Mouse (Mus musculus) CH12.LX (cell line): Measurements from ENCODE around the gene Ubl3. TPM values are rescaled to one million over a fixed set of nuclear protein-coding genes. Genes with fewer than 3 reads are reported as not detected.
A peak's percentile ranks its signal among the peaks of the same experiment; 100 is the strongest.

Source experiments
- DNase-seq: peaks from one replicate; pipeline ENCODE4 v3.0.0-alpha.2; 2013; ENCODE audit errors: extremely low read depth
- H3K27ac ChIP-seq: 2 replicates; pipeline ENCODE4 v1.5.1; 2012; ENCODE audit warnings: low read depth, mild to moderate bottlenecking, control low read depth, moderate library complexity; ENCODE audit not compliant: insufficient read depth
- H3K27me3 ChIP-seq: replicated peaks from 2 replicates; pipeline ENCODE3; 2012; ENCODE audit warnings: inconsistent platforms
- H3K36me3 ChIP-seq, 2 experiments: replicated peaks in 1 of 2; 2 replicates each; pipeline versions ENCODE3 to v1.6.1; 2012; ENCODE audit warnings: inconsistent platforms in 1 of 2, low read length in 1 of 2, mild to moderate bottlenecking in 1 of 2, mixed read lengths in 1 of 2, moderate library complexity in 1 of 2; ENCODE audit not compliant: control insufficient read depth in 1 of 2, insufficient read depth in 1 of 2
- H3K4me1 ChIP-seq, 2 experiments: 2 replicates each; pipeline ENCODE4 v1.6.1; 2012; ENCODE audit warnings: inconsistent platforms in 1 of 2, moderate library complexity in 1 of 2; ENCODE audit not compliant: insufficient read depth in 2 of 2, control insufficient read depth in 1 of 2
- H3K4me2 ChIP-seq: 2 replicates; pipeline ENCODE4 v1.6.1; 2012; ENCODE audit warnings: low read depth, mild to moderate bottlenecking, control low read depth; ENCODE audit not compliant: poor library complexity, insufficient read depth, severe bottlenecking
- H3K4me3 ChIP-seq, 3 experiments: fragments of 150-350 bp in 1 of 3; sonication (generic) in 1 of 3; replicated peaks in 1 of 3; 2 replicates each; pipeline versions ENCODE3 to v1.5.1; 2011 to 2012; ENCODE audit warnings: low read depth in 2 of 3, low read length in 2 of 3, mild to moderate bottlenecking in 2 of 3, moderate library complexity in 2 of 3, control low read depth in 1 of 3, improper control_type of control experiment in 1 of 3, inconsistent platforms in 1 of 3, mixed read lengths in 1 of 3; ENCODE audit not compliant: poor library complexity in 1 of 3
- H3K79me2 ChIP-seq: replicated peaks from 2 replicates; pipeline ENCODE4 v1.6.1; 2012; ENCODE audit warnings: mild to moderate bottlenecking, moderate library complexity; ENCODE audit not compliant: control insufficient read depth, poor library complexity, insufficient read depth, severe bottlenecking; ENCODE audit errors: extremely low read depth
- H3K9ac ChIP-seq: 2 replicates; pipeline ENCODE4 v1.6.1; 2012; ENCODE audit warnings: low read depth, mild to moderate bottlenecking, control low read depth, moderate library complexity; ENCODE audit not compliant: insufficient read depth
- H3K9me3 ChIP-seq: replicated peaks from 2 replicates; pipeline ENCODE3; 2012; ENCODE audit warnings: low read length, inconsistent platforms, mixed read lengths
- CHD1 ChIP-seq: IDR thresholded peaks from 2 replicates; pipeline ENCODE4 v1.6.1; 2012; ENCODE audit warnings: low read depth, low read length, improper control_type of control experiment, inconsistent platforms
- CTCF ChIP-seq, 2 experiments: IDR thresholded peaks in 1 of 2; conservative IDR thresholded peaks in 1 of 2; 2 replicates each; pipeline ENCODE4 v1.5.1; 2011 to 2012; ENCODE audit warnings: low read depth in 2 of 2, low read length in 2 of 2, improper control_type of control experiment in 1 of 2, inconsistent platforms in 1 of 2, mild to moderate bottlenecking in 1 of 2, moderate library complexity in 1 of 2
- ELF1 ChIP-seq: IDR thresholded peaks from 2 replicates; pipeline ENCODE4 v1.6.1; 2014; ENCODE audit warnings: low read depth, mild to moderate bottlenecking, inconsistent platforms, low read length, improper control_type of control experiment
- EP300 ChIP-seq: IDR thresholded peaks from 2 replicates; pipeline ENCODE4 v1.6.1; 2011; ENCODE audit warnings: low read length, improper control_type of control experiment
- ETS1 ChIP-seq: conservative IDR thresholded peaks from 2 replicates; pipeline ENCODE4 v1.6.1; 2012; ENCODE audit warnings: low read depth, mild to moderate bottlenecking, inconsistent platforms, low read length, improper control_type of control experiment, moderate library complexity
- GABPA ChIP-seq: IDR thresholded peaks from 2 replicates; pipeline ENCODE4 v1.6.1; 2012; ENCODE audit warnings: low read depth, low read length, improper control_type of control experiment, inconsistent platforms; ENCODE audit not compliant: insufficient replicate concordance
- IRF4 ChIP-seq: IDR thresholded peaks from 2 replicates; pipeline ENCODE4 v1.6.1; 2014; ENCODE audit warnings: low read depth, mild to moderate bottlenecking, inconsistent platforms, low read length, improper control_type of control experiment
- JUND ChIP-seq: conservative IDR thresholded peaks from 2 replicates; pipeline ENCODE4 v1.6.1; 2011; ENCODE audit warnings: low read depth, low read length, improper control_type of control experiment
- KAT2A ChIP-seq: IDR thresholded peaks from 2 replicates; pipeline ENCODE4 v1.6.1; 2012; ENCODE audit warnings: low read length, improper control_type of control experiment, inconsistent platforms; ENCODE audit not compliant: insufficient replicate concordance
- MAFK ChIP-seq: IDR thresholded peaks from 2 replicates; pipeline ENCODE4 v1.6.1; 2011; ENCODE audit warnings: low read length, improper control_type of control experiment; ENCODE audit not compliant: insufficient replicate concordance
- MAX ChIP-seq: IDR thresholded peaks from 2 replicates; pipeline ENCODE4 v1.6.1; 2011; ENCODE audit warnings: low read length, improper control_type of control experiment
- MEF2A ChIP-seq: IDR thresholded peaks from 2 replicates; pipeline ENCODE4 v1.6.1; 2014; ENCODE audit warnings: low read depth, mild to moderate bottlenecking, inconsistent platforms, low read length, improper control_type of control experiment, borderline replicate concordance
- MXI1 ChIP-seq: IDR thresholded peaks from 2 replicates; pipeline ENCODE4 v1.6.1; 2011; ENCODE audit warnings: mild to moderate bottlenecking, low read depth, low read length, improper control_type of control experiment
- MYC ChIP-seq: IDR thresholded peaks from 2 replicates; pipeline ENCODE4 v1.6.1; 2011; ENCODE audit warnings: low read depth, mild to moderate bottlenecking, improper control_type of control experiment, low read length
- NELFE ChIP-seq: IDR thresholded peaks from 2 replicates; pipeline ENCODE4 v1.6.1; 2011; ENCODE audit warnings: low read depth, low read length, improper control_type of control experiment
- NRF1 ChIP-seq: IDR thresholded peaks from 2 replicates; pipeline ENCODE4 v1.6.1; 2014; ENCODE audit warnings: low read depth, mild to moderate bottlenecking, inconsistent platforms, low read length, improper control_type of control experiment, moderate library complexity
- PAX5 ChIP-seq: IDR thresholded peaks from 2 replicates; pipeline ENCODE4 v1.6.1; 2012; ENCODE audit warnings: low read length, inconsistent platforms, mixed read lengths
- RAD21 ChIP-seq: IDR thresholded peaks from 2 replicates; pipeline ENCODE4 v1.6.1; 2011; ENCODE audit warnings: low read depth, mild to moderate bottlenecking, low read length, improper control_type of control experiment, moderate library complexity
- RCOR1 ChIP-seq: conservative IDR thresholded peaks from 2 replicates; pipeline ENCODE4 v1.6.1; 2012; ENCODE audit warnings: low read depth, mild to moderate bottlenecking, inconsistent platforms, low read length, improper control_type of control experiment
- SIN3A ChIP-seq: IDR thresholded peaks from 2 replicates; pipeline ENCODE4 v1.6.1; 2012; ENCODE audit warnings: low read length, improper control_type of control experiment, inconsistent platforms
- SMC3 ChIP-seq: IDR thresholded peaks from 2 replicates; pipeline ENCODE4 v1.6.1; 2011; ENCODE audit warnings: low read depth, low read length, improper control_type of control experiment
- UBTF ChIP-seq: IDR thresholded peaks from 2 replicates; pipeline ENCODE4 v1.6.1; 2012; ENCODE audit warnings: low read depth, mild to moderate bottlenecking, inconsistent platforms, low read length, improper control_type of control experiment, moderate library complexity
- USF1 ChIP-seq: IDR thresholded peaks from 2 replicates; pipeline ENCODE4 v1.6.1; 2014; ENCODE audit warnings: low read depth, mild to moderate bottlenecking, inconsistent platforms, low read length, improper control_type of control experiment
- USF2 ChIP-seq: conservative IDR thresholded peaks from 2 replicates; pipeline ENCODE4 v1.6.1; 2011; ENCODE audit warnings: low read depth, low read length, improper control_type of control experiment
- ZC3H11A ChIP-seq: IDR thresholded peaks from 2 replicates; pipeline ENCODE4 v1.6.1; 2012; ENCODE audit warnings: low read depth, mild to moderate bottlenecking, inconsistent platforms, low read length, improper control_type of control experiment
- ZMIZ1 ChIP-seq: IDR thresholded peaks from 2 replicates; pipeline ENCODE4 v1.6.1; 2012; ENCODE audit warnings: low read depth, mild to moderate bottlenecking, inconsistent platforms, low read length, improper control_type of control experiment
- dilution Hi-C: fragments of 300-500 bp; cut with MboI; formaldehyde crosslinking; loops from 2 replicates; pipeline ENCODE4 v1.14.3; 2020; ENCODE audit warnings: low sequenced_read_pairs; ENCODE audit not compliant: extremely low pct_unique_long_range_greater_than_20kb, extremely low pct_ligation_motif_present
- in situ Hi-C: fragments of 300-500 bp; cut with MboI; formaldehyde crosslinking; loops from 3 replicates; pipeline ENCODE4 v1.14.3; 2019; ENCODE audit warnings: low sequenced_read_pairs, low pct_ligation_motif_present, low pct_unique_long_range_greater_than_20kb, mixed read lengths
- polyA plus RNA-seq: library from polyadenylated mRNA; unstranded; fragments of >175 nt; gene quantifications from 2 replicates; pipeline ENCODE4 v1.2.1, GENCODE M21; 2012; ENCODE audit warnings: low read depth; ENCODE audit not compliant: insufficient read length
- total RNA-seq, 2 experiments: library from RNA; depleted of rRNA; stranded (reverse); fragments of 300-350 nt in 1 of 2; fragments of >200 nt in 1 of 2; gene quantifications; 2 replicates each; pipeline ENCODE4 v1.2.3; 2012 to 2014

Gene Ubl3
- total and polyA plus RNA-seq, 3 experiments = 46.9 to 83.3 (median 81.8) TPM

DNA sequence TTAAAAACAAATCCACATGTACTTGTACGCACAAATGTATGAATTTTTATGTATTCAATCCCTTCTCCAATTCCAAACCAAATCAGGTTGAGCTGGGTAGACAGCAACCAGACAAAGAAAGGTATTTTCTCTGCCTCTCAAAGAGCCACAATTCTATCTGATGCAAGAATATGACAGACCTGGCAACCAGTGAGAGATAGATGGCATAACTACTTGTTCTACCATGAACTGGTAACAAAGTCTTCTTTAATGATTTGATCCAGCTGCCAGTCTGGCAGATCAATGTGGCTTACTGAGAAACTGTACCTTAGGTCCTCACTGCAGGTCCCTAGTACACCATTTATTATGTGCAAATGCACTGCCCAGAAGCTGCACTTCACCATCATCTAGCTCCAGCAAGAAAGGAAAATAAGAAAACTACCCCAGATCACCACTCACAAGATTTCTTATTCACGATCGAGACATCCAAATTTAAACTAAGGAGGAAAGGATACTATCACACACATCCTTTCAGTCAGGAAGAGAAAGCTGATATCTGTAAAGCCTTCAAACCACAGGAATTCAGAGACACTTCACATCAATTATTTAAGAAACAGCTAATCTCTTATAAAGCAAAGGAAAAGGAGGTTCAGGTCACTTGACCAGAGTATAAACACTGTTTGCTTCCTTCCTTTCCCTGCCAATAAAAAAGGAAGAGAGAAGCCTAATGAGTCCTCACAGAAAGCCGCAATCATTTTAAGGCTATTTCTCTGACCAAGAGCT, 16.7 kb downstream of the Ubl3 start:
- no peaks in the 10 kb centered on the region for H3K27me3 ChIP-seq
- H3K79me2 ChIP-seq = peaks cover 85% of the 10 kb centered on the region
- H3K9me3 ChIP-seq = no peaks in the 10 kb centered on the region
- DNase-seq = no peak
- H3K4me3 ChIP-seq = no peak overlapping the region
- TF ChIP-seq SIN3A (no peak), USF2 (no peak), ZC3H11A (no peak), ELF1 (no peak), IRF4 (no peak), GABPA (no peak), NELFE (no peak), SMC3 (no peak), MXI1 (no peak), CTCF (conservative IDR thresholded peaks at IDR 0.05 in 1 of 2, IDR thresholded peaks at IDR 0.05 in 1 of 2; ENCODE audit: low read depth in 2 of 2, low read length in 2 of 2) (no peak), EP300 (no peak), RAD21 (no peak), RCOR1 (no peak), MAFK (no peak), ZMIZ1 (no peak), MAX (no peak), KAT2A (no peak), UBTF (no peak)
- no peak overlapping the region for H3K4me2 ChIP-seq
- dilution Hi-C loops = no loop called here
- in situ Hi-C loops = no loop called here
- H3K36me3 ChIP-seq = peaks cover 0 to 9% of the 10 kb centered on the region in 2 experiments
- no peak overlapping the region for H3K27ac ChIP-seq
- no peak overlapping the region; the same call in 1 of the 2 replicates for H3K9ac ChIP-seq
- peaks cover 10 to 86% of the 10 kb centered on the region in 2 experiments; a peak in 3 of 4 replicates for H3K4me1 ChIP-seq

DNA sequence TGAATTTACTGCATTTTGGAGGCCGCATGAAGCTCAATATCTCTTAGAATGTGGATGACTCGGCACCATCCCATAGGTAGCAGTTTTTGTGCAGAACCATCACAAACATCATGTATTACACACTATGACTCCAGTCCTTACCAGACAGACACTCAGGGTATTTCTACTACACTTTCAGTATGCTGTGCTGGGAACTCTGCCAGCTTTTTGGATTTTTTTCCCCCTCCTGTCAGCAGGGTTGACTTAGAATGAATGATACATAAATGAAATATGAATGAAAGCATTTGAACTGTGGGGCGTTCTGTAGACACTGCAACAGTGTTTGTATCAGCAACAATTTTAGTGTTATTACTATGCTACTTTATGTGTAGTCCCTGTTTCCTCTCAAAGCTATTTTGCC, 17.9 kb downstream of the Ubl3 start:
- dilution Hi-C loops (no loop called here), in situ Hi-C loops (no loop called here)
- Histone ChIP-seq H3K4me2 (peak overlapping the region; percentile 75; the same call in 1 of the 2 replicates), H3K79me2 (peaks cover 78% of the 10 kb centered on the region), H3K4me3 (no peak overlapping the region), H3K27ac (peak overlapping the region; percentile 63), H3K9ac (peak overlapping the region; percentile 60), H3K36me3 (peaks cover 0 to 12% of the 10 kb centered on the region in 2 experiments), H3K27me3 (no peaks in the 10 kb centered on the region), H3K4me1 (peaks cover 10 to 80% of the 10 kb centered on the region in 2 experiments; a peak in 3 of 4 replicates), H3K9me3 (no peaks in the 10 kb centered on the region)
- DNase-seq = no peak
- TF ChIP-seq CHD1 (no peak), NRF1 (no peak), ETS1 (no peak), MYC (no peak), MEF2A (no peak), RCOR1 (no peak), SMC3 (no peak), JUND (no peak), EP300 (no peak), UBTF (no peak), KAT2A (no peak), USF1 (no peak), ZMIZ1 (no peak), PAX5 (no peak)
